Mouse (Mus musculus): ENCODE data around the gene Cdk1.

DNA sequence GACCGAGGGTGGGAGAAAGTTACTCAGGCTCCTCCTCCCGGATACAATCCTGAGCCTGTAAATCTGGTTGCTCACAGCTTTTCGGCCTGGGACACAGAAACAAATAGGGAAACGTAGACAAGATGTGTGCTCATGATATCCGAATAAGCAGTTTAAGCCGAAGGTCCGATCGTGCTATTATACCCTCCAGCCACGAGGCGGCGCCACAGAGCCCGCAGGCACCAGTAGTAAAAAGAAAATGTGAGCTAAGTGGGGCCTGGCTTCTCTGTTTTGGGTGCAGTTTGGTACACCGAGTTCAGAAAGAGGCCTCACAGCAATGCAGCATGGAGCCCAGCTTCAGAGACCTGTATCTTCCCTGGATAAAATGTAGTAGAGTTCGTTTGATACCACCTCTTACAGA lies 46.5 kb downstream of the Cdk1 start:
- TF ChIP-seq CTCF (IDR thresholded peaks at IDR 0.05; ENCODE audit: low read depth, low read length) (peak; percentile 89), POLR2A (IDR thresholded peaks at IDR 0.05; ENCODE audit: insufficient read depth, low read length) (no peak), EP300 (IDR thresholded peaks at IDR 0.05; ENCODE audit: insufficient read depth, low read depth, low read length) (no peak)
